Mouse (Mus musculus) hindbrain, embryonic 11.5 days (tissue): ENCODE measurements around the gene Tm9sf2. TPM values are rescaled to one million over a fixed set of nuclear protein-coding genes. Genes with fewer than 3 reads are reported as not detected.

ENCODE experiments used
- ATAC-seq: fragments of 200-750 bp; cut with Nextera tagmentation; 2 replicates; pipeline ENCODE4 v1.8.0; 2017; ENCODE audit warnings: mild to moderate bottlenecking, moderate TSS enrichment, moderate library complexity; ENCODE audit not compliant: low FRiP score
- DNase-seq: peaks from one replicate; pipeline ENCODE4 v3.0.0-alpha.2; 2015; ENCODE audit warnings: low spot score
- H3K27ac ChIP-seq: fragments of 300-500 bp; sonication (generic); 2 replicates; pipeline ENCODE4 v1.5.1; 2014; ENCODE audit warnings: mild to moderate bottlenecking, low read depth, low read length
- H3K27me3 ChIP-seq: fragments of 300-500 bp; sonication (generic); 2 replicates; pipeline ENCODE4 v1.6.1; 2014; ENCODE audit warnings: mild to moderate bottlenecking, low read length, moderate library complexity, mixed read lengths; ENCODE audit not compliant: control insufficient read depth, insufficient read depth
- H3K36me3 ChIP-seq: fragments of 300-500 bp; sonication (generic); 2 replicates; pipeline ENCODE4 v1.6.1; 2014; ENCODE audit warnings: mild to moderate bottlenecking, low read length, moderate library complexity, mixed read lengths; ENCODE audit not compliant: control insufficient read depth, insufficient read depth
- H3K4me1 ChIP-seq: fragments of 300-500 bp; sonication (generic); replicated peaks from 2 replicates; pipeline ENCODE4 v1.6.1; 2014; ENCODE audit warnings: low read length, mixed read lengths; ENCODE audit not compliant: control insufficient read depth, insufficient read depth
- H3K4me2 ChIP-seq: fragments of 300-500 bp; sonication (generic); replicated peaks from 2 replicates; pipeline ENCODE4 v1.6.1; 2014; ENCODE audit warnings: mild to moderate bottlenecking, low read depth, low read length
- H3K4me3 ChIP-seq: fragments of 300-500 bp; sonication (generic); 2 replicates; pipeline ENCODE4 v1.5.1; 2014; ENCODE audit warnings: low read depth, low read length
- H3K9ac ChIP-seq: fragments of 300-500 bp; sonication (generic); 2 replicates; pipeline ENCODE4 v1.6.1; 2014; ENCODE audit warnings: low read depth, low read length
- H3K9me3 ChIP-seq: fragments of 300-500 bp; sonication (generic); 2 replicates; pipeline ENCODE4 v1.6.1; 2016; ENCODE audit warnings: low read length; ENCODE audit not compliant: control insufficient read depth
- WGBS: fragments of 180-500 bp; shearing (Covaris S2); extraction: QIAGEN DNeasy Blood & Tissue Kit; methylation state at CpG from one replicate; pipeline ENCODE4 v1.1.7; 2014; 5-methylcytosine and 5-hydroxymethylcytosine counted together
- polyA plus RNA-seq: library from polyadenylated mRNA; unstranded; fragments of >200 nt; fragmentation: Nextera tagmentation; extraction: Ambion mirVana; gene quantifications from 2 replicates; pipeline ENCODE4 v1.2.1, GENCODE M21; 2014

The Tm9sf2 gene
- polyA plus RNA-seq, 1 experiment from 2014 or later, result 130 TPM

DNA sequence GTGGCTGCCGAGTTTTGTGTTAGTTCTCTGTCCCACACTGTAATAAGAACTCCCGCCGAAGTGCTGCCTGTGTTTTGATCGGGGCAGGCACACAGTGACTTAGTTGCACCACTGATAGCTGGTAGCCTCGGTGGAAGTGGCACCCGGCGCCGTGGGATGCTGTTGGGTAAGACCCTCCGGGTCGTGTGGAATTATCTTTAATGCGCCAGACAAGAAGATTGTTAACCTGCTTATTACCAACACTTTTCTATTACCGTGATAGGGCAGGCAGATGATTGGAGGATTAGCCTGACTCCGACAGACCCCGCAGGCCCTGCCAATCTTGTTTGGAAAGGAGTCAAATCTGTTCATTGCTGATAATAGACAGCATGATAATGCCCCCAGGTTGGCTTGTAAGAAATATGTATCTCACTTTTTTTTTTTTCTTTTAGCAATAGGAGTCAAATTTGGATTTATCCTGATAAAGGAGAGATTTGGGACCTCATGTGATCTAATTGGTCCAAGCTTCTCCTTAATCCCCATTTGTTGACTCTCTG, 69.5 kb downstream of the Tm9sf2 start:
- Histone ChIP-seq H3K4me1 (0 out of 2 replicates have a peak, but pooled peaks cover 2% of the 10 kb centered on the region), H3K36me3 (no peaks in the 10 kb centered on the region), H3K9ac (no peak overlapping the region), H3K4me2 (no peak overlapping the region), H3K27me3 (no peaks in the 10 kb centered on the region), H3K27ac (no peak overlapping the region), H3K4me3 (no peak overlapping the region), H3K9me3 (no peaks in the 10 kb centered on the region)
- WGBS, result 90% methylated on average over 14 of the region's 14 CpGs
- no peak for DNase-seq
- ATAC-seq, result no peak

- ATAC-seq (no peak), DNase-seq (no peak)
- Histone ChIP-seq H3K36me3 (no peaks in the 10 kb centered on the region), H3K27ac (no peak overlapping the region), H3K9me3 (no peaks in the 10 kb centered on the region), H3K27me3 (no peaks in the 10 kb centered on the region), H3K4me2 (no peak overlapping the region), H3K4me1 (0 out of 2 replicates have a peak, but pooled peaks cover 2% of the 10 kb centered on the region), H3K9ac (no peak overlapping the region), H3K4me3 (no peak overlapping the region)
- 55% methylated on average over 16 of the region's 16 CpGs for WGBS
Measured at GRCm38 (mm10) chr14:122179262-122179661, 72.4 kb downstream of the Tm9sf2 start.

DNA sequence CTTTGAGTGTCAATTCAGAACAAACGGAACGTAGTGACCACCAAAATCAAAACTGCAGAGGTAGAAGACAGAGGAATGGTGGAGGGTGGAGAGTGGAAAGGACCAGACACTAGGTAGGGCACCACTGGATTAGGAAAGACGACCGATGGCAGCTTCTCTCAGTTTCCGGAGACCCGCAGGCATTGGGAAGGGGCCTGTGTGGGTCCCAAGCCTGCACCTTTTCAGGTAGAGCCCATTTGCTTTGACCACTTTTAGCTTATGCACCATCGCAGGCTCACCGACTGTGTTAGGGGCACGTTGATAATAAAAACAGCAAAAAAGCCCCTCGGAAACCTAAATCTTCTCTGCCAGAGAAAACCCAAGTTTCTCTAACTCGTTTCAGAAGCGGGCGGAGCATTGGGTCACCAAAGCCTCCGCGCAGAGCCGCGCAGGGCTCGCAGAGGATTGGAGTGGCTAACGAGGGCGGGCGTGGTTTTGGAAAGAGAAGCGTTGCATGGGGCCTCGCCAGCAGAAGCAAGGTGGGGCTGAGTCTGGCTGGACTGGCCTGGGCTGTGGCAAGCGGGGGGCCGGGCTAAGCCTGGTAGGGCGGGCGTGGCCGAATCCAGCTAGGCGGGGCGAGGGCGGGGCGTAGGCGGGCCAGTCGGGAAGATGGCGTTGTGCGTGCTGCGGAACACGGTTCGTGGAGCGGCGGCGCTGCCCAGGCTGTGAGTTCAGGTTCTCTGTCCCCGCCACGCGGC, 74.4 kb downstream of the Tm9sf2 start, which contains the start of gene Clybl:
Gene Clybl (plus strand): TSS at position 627 of the 737 bp plus-strand sequence.
- H3K4me3 ChIP-seq, result peak within 1 kb of the TSS; percentile 58
- 0 out of 2 replicates have a peak, but pooled peaks cover 2% of the 10 kb centered on the region for H3K4me1 ChIP-seq
- peak; percentile 93 for DNase-seq
- H3K4me2 ChIP-seq, result peak within 1 kb of the TSS; percentile 61
- H3K27me3 ChIP-seq, result no peaks in the 10 kb centered on the region
- no peaks in the 10 kb centered on the region for H3K36me3 ChIP-seq
- WGBS, result 4% methylated on average over 45 of the region's 45 CpGs
- H3K9me3 ChIP-seq, result no peaks in the 10 kb centered on the region
- H3K27ac ChIP-seq, result peak within 1 kb of the TSS; percentile 13; the same call in 1 of the 2 replicates
- ATAC-seq, result peak; percentile 99
- peak within 1 kb of the TSS; percentile 65 for H3K9ac ChIP-seq

GRCm38 (mm10) chr14:122181815-122182157, 74.9 kb downstream of the Tm9sf2 start:
- no peaks in the 10 kb centered on the region for H3K36me3 ChIP-seq
- peak overlapping the region; percentile 65 for H3K9ac ChIP-seq
- ATAC-seq (no peak; the same call in 1 of the 2 replicates), DNase-seq (no peak)
- no peaks in the 10 kb centered on the region for H3K27me3 ChIP-seq
- H3K4me3 ChIP-seq, result peak overlapping the region; percentile 58
- H3K4me1 ChIP-seq, result 0 out of 2 replicates have a peak, but pooled peaks cover 2% of the 10 kb centered on the region
- peak overlapping the region; percentile 61 for H3K4me2 ChIP-seq
- no peak overlapping the region for H3K27ac ChIP-seq
- 4% methylated on average over 12 of the region's 12 CpGs for WGBS
- H3K9me3 ChIP-seq, result no peaks in the 10 kb centered on the region

- H3K4me1 ChIP-seq, result 0 out of 2 replicates have a peak, but pooled peaks cover 2% of the 10 kb centered on the region
- H3K9ac ChIP-seq, result no peak overlapping the region
- no peak for DNase-seq
- ATAC-seq, result no peak
- no peak overlapping the region for H3K27ac ChIP-seq
- H3K36me3 ChIP-seq, result no peaks in the 10 kb centered on the region
- H3K4me2 ChIP-seq, result no peak overlapping the region
- WGBS, result 83% methylated on average over 6 of the region's 6 CpGs
- H3K4me3 ChIP-seq, result no peak overlapping the region
- no peaks in the 10 kb centered on the region for H3K27me3 ChIP-seq
- H3K9me3 ChIP-seq, result no peaks in the 10 kb centered on the region
Measured at GRCm38 (mm10) chr14:122182220-122182619, 75.4 kb downstream of the Tm9sf2 start.

DNA sequence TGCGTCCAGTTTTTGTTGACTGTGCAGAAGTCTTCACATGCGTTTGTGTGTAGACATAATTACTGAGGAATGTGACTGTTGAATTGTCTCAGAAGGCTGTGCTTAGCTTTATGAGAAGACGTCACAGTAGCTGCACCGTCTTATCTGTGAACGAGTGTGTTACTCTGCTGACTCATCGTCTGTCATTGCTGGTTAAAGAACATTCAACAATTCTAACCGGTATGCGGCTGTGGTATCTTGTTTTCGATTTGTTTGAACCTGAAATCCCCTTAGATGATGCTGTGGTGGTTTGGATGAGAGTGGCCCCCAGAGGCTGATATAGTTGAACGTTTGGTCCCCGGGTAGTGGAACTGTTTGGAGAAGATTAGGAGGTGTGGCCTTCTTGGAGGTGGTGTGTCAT, 77.1 kb downstream of the Tm9sf2 start:
- ATAC-seq (no peak), DNase-seq (no peak)
- Histone ChIP-seq H3K27me3 (no peaks in the 10 kb centered on the region), H3K9me3 (no peaks in the 10 kb centered on the region), H3K36me3 (no peaks in the 10 kb centered on the region), H3K4me1 (0 out of 2 replicates have a peak, but pooled peaks cover 2% of the 10 kb centered on the region), H3K9ac (no peak overlapping the region), H3K4me3 (no peak overlapping the region), H3K4me2 (no peak overlapping the region), H3K27ac (no peak overlapping the region)
- WGBS, result 86% methylated on average over 11 of the region's 11 CpGs

- H3K4me1 ChIP-seq, result no peaks in the 10 kb centered on the region
- H3K27ac ChIP-seq, result no peak overlapping the region
- H3K4me2 ChIP-seq, result no peak overlapping the region
- ATAC-seq, result no peak
- H3K4me3 ChIP-seq, result no peak overlapping the region
- no peaks in the 10 kb centered on the region for H3K36me3 ChIP-seq
- H3K27me3 ChIP-seq, result no peaks in the 10 kb centered on the region
- no peak for DNase-seq
- H3K9me3 ChIP-seq, result no peaks in the 10 kb centered on the region
- H3K9ac ChIP-seq, result no peak overlapping the region
- WGBS, result 91% methylated on average over 5 of the region's 5 CpGs
Measured at GRCm38 (mm10) chr14:122188250-122188649, 81.4 kb downstream of the Tm9sf2 start.

DNA sequence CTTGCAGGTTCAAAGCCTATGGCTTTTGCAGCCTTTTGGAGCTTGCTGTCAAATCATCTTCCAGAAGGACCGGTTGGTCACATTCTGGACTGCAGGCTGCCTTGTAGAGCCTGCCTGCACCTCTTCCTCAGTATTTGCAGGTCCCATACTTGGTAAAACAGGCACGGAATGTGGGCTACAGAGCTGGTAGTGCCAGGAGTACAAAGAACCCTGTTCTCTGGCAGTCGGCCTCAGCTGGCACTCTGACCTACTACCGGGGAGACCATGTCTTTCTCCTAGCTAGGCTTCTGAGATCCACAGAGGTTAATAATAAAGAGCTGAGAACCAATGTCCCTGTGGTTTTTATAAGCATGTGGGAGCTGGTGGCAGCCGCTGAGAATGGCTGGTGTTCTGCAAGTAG, 83.1 kb downstream of the Tm9sf2 start:
- no peak overlapping the region for H3K4me3 ChIP-seq
- ATAC-seq, result no peak
- no peaks in the 10 kb centered on the region for H3K9me3 ChIP-seq
- no peak overlapping the region for H3K9ac ChIP-seq
- DNase-seq, result no peak
- H3K36me3 ChIP-seq, result no peaks in the 10 kb centered on the region
- no peak overlapping the region for H3K27ac ChIP-seq
- WGBS, result 86% methylated on average over 5 of the region's 5 CpGs
- no peaks in the 10 kb centered on the region for H3K27me3 ChIP-seq
- H3K4me2 ChIP-seq, result no peak overlapping the region
- H3K4me1 ChIP-seq, result no peaks in the 10 kb centered on the region

DNA sequence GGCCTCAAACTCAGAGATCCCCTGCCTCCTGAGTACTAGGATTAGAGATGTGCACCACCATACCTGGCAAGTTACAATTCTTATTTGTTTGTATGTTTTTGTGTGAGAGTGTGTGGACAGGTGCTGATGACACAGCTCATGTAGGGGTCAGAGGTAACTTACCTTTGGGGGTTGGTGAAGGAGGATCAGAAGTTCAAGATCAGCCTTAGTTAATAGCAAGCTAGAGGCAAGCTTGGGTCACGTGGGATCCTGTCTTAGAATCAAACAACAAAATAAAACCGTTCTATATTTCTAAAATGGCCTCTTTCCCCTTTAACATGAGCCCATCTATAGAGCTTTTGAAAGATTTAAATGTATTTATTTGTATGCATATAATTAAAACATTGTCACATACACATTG, 83.7 kb downstream of the Tm9sf2 start:
- ATAC-seq, result peak; percentile 28; the same call in 1 of the 2 replicates
- DNase-seq, result no peak
- no peaks in the 10 kb centered on the region for H3K36me3 ChIP-seq
- H3K4me2 ChIP-seq, result no peak overlapping the region
- no peaks in the 10 kb centered on the region for H3K4me1 ChIP-seq
- H3K4me3 ChIP-seq, result no peak overlapping the region
- no peaks in the 10 kb centered on the region for H3K27me3 ChIP-seq
- H3K9me3 ChIP-seq, result no peaks in the 10 kb centered on the region
- no peak overlapping the region for H3K27ac ChIP-seq
- 32% methylated on average over 2 of the region's 2 CpGs for WGBS
- H3K9ac ChIP-seq, result no peak overlapping the region
